Mouse (Mus musculus): Measurements from ENCODE around the gene Adamtsl1.

Adamtsl1 gene

GRCm38 (mm10) chr4:86068376-86068775, 554.4 kb downstream of the Adamtsl1 start:
- DNase-seq: no peak

- DNase-seq: no peak
These were observed 555.1 kb downstream of the Adamtsl1 start for GRCm38 (mm10) chr4:86068875-86069718.

- DNase-seq: no peak
These were observed 560.9 kb downstream of the Adamtsl1 start for GRCm38 (mm10) chr4:86074871-86075270.

- DNase-seq: no peak
These were observed 563.4 kb downstream of the Adamtsl1 start for GRCm38 (mm10) chr4:86077355-86077754.

- no peak for DNase-seq
These were observed 563.9 kb downstream of the Adamtsl1 start for GRCm38 (mm10) chr4:86077854-86078253.

GRCm38 (mm10) chr4:86087508-86087907, 573.5 kb downstream of the Adamtsl1 start:
- DNase-seq: no peak

- DNase-seq: no peak
These were observed 589.2 kb downstream of the Adamtsl1 start for GRCm38 (mm10) chr4:86103207-86103606.

GRCm38 (mm10) chr4:86108325-86108724, 594.4 kb downstream of the Adamtsl1 start:
- DNase-seq: no peak

- no peak for DNase-seq
These were observed 605.1 kb downstream of the Adamtsl1 start for GRCm38 (mm10) chr4:86119067-86119466.

- peak; percentile 6 for DNase-seq
These were observed 608.5 kb downstream of the Adamtsl1 start for GRCm38 (mm10) chr4:86122431-86122830.

GRCm38 (mm10) chr4:86124374-86124773, 610.4 kb downstream of the Adamtsl1 start:
- peak; percentile 31 for DNase-seq

- no peak for DNase-seq
These were observed 612.7 kb downstream of the Adamtsl1 start for GRCm38 (mm10) chr4:86126636-86127035.

GRCm38 (mm10) chr4:86158551-86158950, 644.6 kb downstream of the Adamtsl1 start:
- no peak for DNase-seq

- no peak for DNase-seq
These were observed 645.4 kb downstream of the Adamtsl1 start for GRCm38 (mm10) chr4:86159362-86159761.

- no peak for DNase-seq
These were observed 656.8 kb downstream of the Adamtsl1 start for GRCm38 (mm10) chr4:86170763-86171162.

- DNase-seq: no peak
These were observed 657.5 kb downstream of the Adamtsl1 start for GRCm38 (mm10) chr4:86171461-86171860.

GRCm38 (mm10) chr4:86177471-86177870, 663.5 kb downstream of the Adamtsl1 start:
- DNase-seq: no peak

- DNase-seq: no peak
These were observed 664.1 kb downstream of the Adamtsl1 start for GRCm38 (mm10) chr4:86178116-86178515.

GRCm38 (mm10) chr4:86183701-86184173, 669.8 kb downstream of the Adamtsl1 start:
- no peak for DNase-seq

- DNase-seq: no peak
These were observed 675.9 kb downstream of the Adamtsl1 start for GRCm38 (mm10) chr4:86189853-86190252.

GRCm38 (mm10) chr4:86191195-86191594, 677.2 kb downstream of the Adamtsl1 start:
- no peak for DNase-seq

- no peak for DNase-seq
These were observed 687.8 kb downstream of the Adamtsl1 start for GRCm38 (mm10) chr4:86201766-86202165.

GRCm38 (mm10) chr4:86203288-86203687, 689.3 kb downstream of the Adamtsl1 start:
- no peak for DNase-seq

- DNase-seq: no peak
These were observed 710.9 kb downstream of the Adamtsl1 start for GRCm38 (mm10) chr4:86224875-86225274.

- no peak for DNase-seq
These were observed 713.1 kb downstream of the Adamtsl1 start for GRCm38 (mm10) chr4:86227096-86227495.
